Mouse (Mus musculus) layer of hippocampus, adult 8-10 months (tissue): ENCODE data around the gene BC067074. TPM values are rescaled to one million over a fixed set of nuclear protein-coding genes. Genes with fewer than 3 reads are reported as not detected.

Source experiments
- total RNA-seq, 4 experiments: library from RNA; stranded (reverse); gene quantifications; 2 replicates each; pipeline ENCODE4 v1.2.4; 2022

BC067074 gene
- total RNA-seq, 4 experiments from 2014 or later = 1.1 to 2.6 (median 1.9) TPM

Other genes starting within 250 kb of the BC067074 start
- 1 to 10 TPM; 6.2 to 7.6 (median 6.7) TPM for gene Gpx8, start 246.7 kb upstream of the BC067074 start, total RNA-seq
- gene Gzma, start 192.2 kb upstream of the BC067074 start, total RNA-seq = not detected
- under 1 TPM in 2 of 4 experiments, not detected in 2; 0.20 to 0.21 TPM for gene Esm1, start 83.5 kb upstream of the BC067074 start, total RNA-seq
- gene Gzmk, start 67.3 kb upstream of the BC067074 start, total RNA-seq = under 1 TPM in 3 of 4 experiments, not detected in 1; 0.25 to 0.43 (median 0.38) TPM